Mouse (Mus musculus): ENCODE measurements around the gene Ptprm.

DNA sequence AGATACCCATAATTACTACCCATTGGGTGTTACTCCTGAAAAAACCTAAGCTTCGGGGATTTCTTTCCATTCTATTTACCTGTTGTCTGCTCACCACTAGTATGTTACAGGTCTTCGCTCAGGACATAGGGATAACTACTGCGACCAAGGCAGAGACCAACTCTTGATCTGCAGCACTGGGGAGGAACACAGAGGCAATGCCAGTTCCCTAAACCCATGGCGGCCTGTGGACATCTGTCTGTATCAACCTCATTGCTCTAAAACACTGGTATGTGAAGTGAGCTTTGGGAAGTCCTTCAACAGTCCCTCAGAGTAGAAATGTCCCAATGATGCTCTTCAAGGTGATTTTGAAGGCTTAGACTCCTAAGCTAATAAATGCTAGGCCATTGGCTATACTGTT is 221.2 kb downstream of the Ptprm start:
- TF ChIP-seq CTCF (IDR thresholded peaks at IDR 0.05; ENCODE audit: low read depth) (no peak), EP300 (IDR thresholded peaks at IDR 0.05; ENCODE audit: low read depth) (no peak)
